Mouse (Mus musculus): ENCODE results near the gene Ggact.

The Ggact gene

DNA sequence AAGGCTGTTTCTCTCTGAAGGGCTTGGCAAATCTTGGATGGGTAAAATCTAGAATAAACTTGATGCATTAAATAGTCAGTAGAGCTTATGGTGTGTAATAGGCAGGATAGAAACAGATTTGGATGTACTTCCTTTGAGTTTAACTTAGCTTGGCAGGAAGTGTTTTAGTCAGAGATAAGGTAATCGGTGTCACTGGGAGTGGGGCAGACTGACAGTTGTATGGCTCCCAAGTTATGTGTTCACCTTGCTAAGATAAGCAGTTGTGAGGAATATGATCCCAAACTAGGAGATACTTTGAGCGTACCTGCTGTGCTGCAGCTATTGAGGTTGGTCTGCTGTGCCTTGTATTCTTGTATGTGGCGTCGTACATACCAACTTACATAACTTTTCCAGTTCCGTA is 147.1 kb downstream of the Ggact start:
- in situ Hi-C loops (cut with MboI; ENCODE audit: low sequenced_read_pairs) = no loop called here
